Mouse (Mus musculus): ENCODE measurements around the gene Atp8b4.

- no peak for TF ChIP-seq POLR2A (IDR thresholded peaks at IDR 0.05; ENCODE audit: borderline replicate concordance, extremely low read depth, low read depth, low read length)
- TF ChIP-seq CTCF (IDR thresholded peaks at IDR 0.05; ENCODE audit: insufficient read depth, low read length): no peak
These were observed 190.5 kb downstream of the Atp8b4 start for GRCm38 (mm10) chr2:126309994-126310393.
